Mouse (Mus musculus): ENCODE data around the gene Fcho1. TPM values are rescaled to one million over a fixed set of nuclear protein-coding genes. Genes with fewer than 3 reads are reported as not detected.

Fcho1 gene
- polyA plus RNA-seq, 1 experiment: 20.1 TPM

DNA sequence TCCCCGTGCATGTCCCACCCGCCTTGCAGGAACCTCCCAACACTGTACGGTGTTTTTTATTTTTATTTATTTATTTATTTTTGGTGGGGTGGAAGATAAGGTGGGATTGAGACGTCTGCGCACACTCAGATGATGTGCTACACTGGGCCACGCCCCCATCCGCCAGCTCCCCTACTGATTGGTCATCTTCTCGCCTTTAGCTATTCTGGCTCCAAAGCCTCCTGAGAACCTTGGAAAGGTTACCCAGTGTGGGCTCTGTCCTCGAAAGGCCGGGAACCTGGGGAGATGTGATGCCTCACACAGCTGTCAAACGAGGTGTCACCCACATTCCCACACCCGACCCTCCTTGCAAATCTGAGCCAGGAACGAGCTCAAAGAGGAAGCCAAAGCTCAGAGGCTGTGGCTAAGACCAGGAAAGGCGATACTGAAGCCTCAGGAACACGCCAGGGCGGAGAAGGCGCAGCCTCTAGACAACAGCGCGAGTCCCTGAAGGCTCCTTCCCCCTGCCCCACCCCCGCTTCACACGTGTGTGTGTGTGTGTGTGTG lies 2.8 kb upstream of the Fcho1 start:
- Histone ChIP-seq H3K36me3 (ENCODE audit: control insufficient read depth, insufficient read depth, low read length) (no peaks in the 10 kb centered on the region), H3K27me3 (ENCODE audit: control insufficient read depth, insufficient read depth, low read length) (no peaks in the 10 kb centered on the region), H3K4me3 (ENCODE audit: low read depth, low read length) (peak overlapping the region; percentile 11), H3K27ac (ENCODE audit: insufficient read depth, low read depth, low read length) (no peak overlapping the region), H3K4me1 (ENCODE audit: control insufficient read depth, insufficient read depth, insufficient read length, low read length) (peaks cover 16% of the 10 kb centered on the region)
- 9% methylated on average over 21 of the region's 21 CpGs for WGBS
- TF ChIP-seq POLR2A (IDR thresholded peaks at IDR 0.05; ENCODE audit: low read depth, low read length) (no peak), CTCF (IDR thresholded peaks at IDR 0.05; ENCODE audit: extremely low read depth, insufficient read length, insufficient replicate concordance, low read depth, low read length) (no peak)

DNA sequence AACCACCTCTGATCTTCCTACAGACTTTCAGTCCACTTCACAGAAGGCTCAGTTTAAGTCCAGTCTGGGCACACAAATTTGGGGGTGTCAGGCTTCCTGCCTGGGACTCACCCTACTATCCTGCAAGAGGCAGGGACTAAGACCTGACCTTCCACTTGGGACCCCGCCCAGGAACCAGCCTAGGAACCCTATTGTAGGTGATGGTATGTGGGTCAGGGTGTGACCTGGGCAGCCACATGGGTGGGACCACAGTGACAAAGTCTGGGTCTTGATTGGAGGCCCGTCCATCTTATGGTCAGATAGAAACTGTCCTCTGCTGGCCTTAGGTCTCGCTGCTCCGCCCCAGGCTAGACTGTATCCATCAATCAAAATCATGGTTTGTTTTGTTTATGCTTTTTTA lies 1.1 kb downstream of the Fcho1 start:
- Histone ChIP-seq H3K27ac (ENCODE audit: insufficient read depth, low read depth, low read length) (no peak overlapping the region), H3K4me1 (ENCODE audit: control insufficient read depth, insufficient read depth, insufficient read length, low read length) (peaks cover 16% of the 10 kb centered on the region), H3K27me3 (ENCODE audit: control insufficient read depth, insufficient read depth, low read length) (no peaks in the 10 kb centered on the region), H3K36me3 (ENCODE audit: control insufficient read depth, insufficient read depth, low read length) (no peaks in the 10 kb centered on the region), H3K4me3 (ENCODE audit: low read depth, low read length) (no peak overlapping the region)
- no peak for TF ChIP-seq CTCF (IDR thresholded peaks at IDR 0.05; ENCODE audit: extremely low read depth, insufficient read length, insufficient replicate concordance, low read depth, low read length)
- TF ChIP-seq POLR2A (IDR thresholded peaks at IDR 0.05; ENCODE audit: low read depth, low read length): no peak
- WGBS: 52% methylated on average over 4 of the region's 4 CpGs

DNA sequence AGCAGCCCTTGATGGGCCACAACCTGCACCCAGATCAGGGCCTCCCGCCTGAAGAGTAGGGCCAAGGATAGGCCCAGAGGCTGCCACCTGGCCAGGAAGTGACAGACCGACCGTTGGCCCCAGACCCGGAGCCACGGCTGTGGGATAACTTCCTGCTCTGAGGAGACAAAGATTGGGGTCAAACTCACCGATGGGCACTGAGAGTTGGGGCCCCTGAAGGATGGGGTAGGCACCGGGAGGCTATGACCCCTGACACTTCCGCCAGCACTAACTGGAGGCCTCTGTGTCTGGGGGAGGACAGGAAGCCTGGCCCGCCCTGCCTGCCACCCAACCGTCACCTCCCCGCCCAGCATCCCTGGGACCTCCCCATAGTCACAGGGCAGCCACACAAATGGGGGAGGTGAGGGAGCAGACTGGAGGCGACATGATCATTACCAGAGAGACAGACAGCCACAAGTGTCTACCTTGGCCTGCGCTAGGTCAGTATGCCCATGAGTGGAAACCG lies 2.4 kb downstream of the Fcho1 start:
- peaks cover 18% of the 10 kb centered on the region for H3K4me1 ChIP-seq (ENCODE audit: control insufficient read depth, insufficient read depth, insufficient read length, low read length)
- no peak overlapping the region for H3K27ac ChIP-seq (ENCODE audit: insufficient read depth, low read depth, low read length)
- no peaks in the 10 kb centered on the region for H3K36me3 ChIP-seq (ENCODE audit: control insufficient read depth, insufficient read depth, low read length)
- no peaks in the 10 kb centered on the region for H3K27me3 ChIP-seq (ENCODE audit: control insufficient read depth, insufficient read depth, low read length)
- TF ChIP-seq CTCF (IDR thresholded peaks at IDR 0.05; ENCODE audit: extremely low read depth, insufficient read length, insufficient replicate concordance, low read depth, low read length): no peak
- 55% methylated on average over 14 of the region's 14 CpGs for WGBS
- H3K4me3 ChIP-seq (ENCODE audit: low read depth, low read length): peak overlapping the region; percentile 51

DNA sequence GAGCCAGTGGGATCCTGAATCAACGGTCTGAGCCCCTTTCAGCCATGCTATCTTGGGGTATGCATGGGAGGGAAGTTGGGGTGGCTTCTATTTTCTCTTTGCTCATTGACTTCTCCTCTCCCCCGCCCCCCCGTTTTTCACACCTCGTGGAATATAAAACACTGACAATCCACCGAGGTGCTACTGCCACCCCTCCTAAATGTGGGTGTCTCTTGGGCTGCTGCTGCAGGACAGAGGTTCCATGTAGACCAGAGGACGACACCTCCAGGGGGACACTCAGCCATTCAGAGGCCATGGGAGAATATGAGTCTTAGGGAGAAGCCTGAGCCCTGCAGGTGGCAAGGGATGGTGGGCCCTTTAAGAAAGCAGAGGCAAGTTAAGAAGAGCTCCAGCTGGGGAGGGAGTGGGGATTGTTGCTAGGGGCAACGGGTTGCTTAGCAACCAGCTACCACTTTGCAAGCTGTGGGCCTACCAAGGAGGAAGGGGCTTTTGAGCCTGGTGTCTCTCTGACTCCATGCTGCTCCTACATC lies 5.5 kb downstream of the Fcho1 start:
- no peak overlapping the region for H3K27ac ChIP-seq (ENCODE audit: insufficient read depth, low read depth, low read length)
- WGBS: 65% methylated on average over 7 of the region's 7 CpGs
- no peak overlapping the region for H3K4me3 ChIP-seq (ENCODE audit: low read depth, low read length)
- H3K4me1 ChIP-seq (ENCODE audit: control insufficient read depth, insufficient read depth, insufficient read length, low read length): peaks cover 19% of the 10 kb centered on the region
- H3K27me3 ChIP-seq (ENCODE audit: control insufficient read depth, insufficient read depth, low read length): no peaks in the 10 kb centered on the region
- TF ChIP-seq POLR2A (IDR thresholded peaks at IDR 0.05; ENCODE audit: low read depth, low read length) (no peak), CTCF (IDR thresholded peaks at IDR 0.05; ENCODE audit: extremely low read depth, insufficient read length, insufficient replicate concordance, low read depth, low read length) (no peak)
- no peaks in the 10 kb centered on the region for H3K36me3 ChIP-seq (ENCODE audit: control insufficient read depth, insufficient read depth, low read length)

DNA sequence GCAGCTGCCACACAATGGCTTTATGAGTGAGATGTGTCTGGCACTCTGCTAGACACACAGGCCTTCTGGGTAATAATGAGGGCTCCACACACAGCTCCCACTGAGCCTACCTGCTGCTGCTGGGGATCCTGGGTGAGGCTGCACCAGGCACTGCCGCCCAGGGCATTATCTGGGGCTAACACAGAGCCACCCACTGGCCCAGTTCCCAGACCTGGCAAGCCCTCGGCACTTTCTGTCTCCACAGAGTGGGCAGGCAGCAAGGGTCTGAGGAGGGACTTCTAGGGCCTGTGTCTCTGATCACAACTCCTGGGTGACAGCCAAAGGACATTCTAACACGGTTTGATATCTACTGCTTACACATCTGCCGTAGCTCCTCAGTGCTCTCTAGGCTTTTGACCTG lies 6.3 kb downstream of the Fcho1 start:
- TF ChIP-seq CTCF (IDR thresholded peaks at IDR 0.05; ENCODE audit: extremely low read depth, insufficient read length, insufficient replicate concordance, low read depth, low read length): no peak
- no peak overlapping the region for H3K27ac ChIP-seq (ENCODE audit: insufficient read depth, low read depth, low read length)
- WGBS: 31% methylated on average over 4 of the region's 4 CpGs
- peaks cover 11% of the 10 kb centered on the region; the same call in 1 of the 2 replicates for H3K4me1 ChIP-seq (ENCODE audit: control insufficient read depth, insufficient read depth, insufficient read length, low read length)
- no peaks in the 10 kb centered on the region for H3K36me3 ChIP-seq (ENCODE audit: control insufficient read depth, insufficient read depth, low read length)
- no peak overlapping the region for H3K4me3 ChIP-seq (ENCODE audit: low read depth, low read length)
- no peaks in the 10 kb centered on the region for H3K27me3 ChIP-seq (ENCODE audit: control insufficient read depth, insufficient read depth, low read length)

DNA sequence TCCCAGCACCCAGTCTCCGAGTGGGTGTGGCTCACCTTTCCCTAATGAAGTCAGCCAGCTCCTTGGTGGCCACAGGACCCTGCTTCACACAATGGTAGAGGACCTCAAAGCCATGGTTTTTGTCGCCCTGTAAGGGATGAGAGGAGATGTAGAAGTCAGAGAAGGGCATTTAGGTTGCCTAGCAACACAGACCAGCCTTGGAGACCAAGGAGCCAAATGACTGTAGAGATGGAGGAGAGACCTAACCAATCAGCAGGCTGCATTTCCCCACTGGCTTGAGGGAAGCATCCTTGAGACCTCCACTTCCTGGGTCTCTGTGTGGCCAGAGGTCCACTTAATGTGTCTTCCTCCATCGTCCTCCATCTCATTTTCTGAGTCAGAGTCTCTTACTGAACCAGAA lies 7.3 kb downstream of the Fcho1 start:
- no peaks in the 10 kb centered on the region for H3K27me3 ChIP-seq (ENCODE audit: control insufficient read depth, insufficient read depth, low read length)
- 61% methylated on average over 3 of the region's 3 CpGs for WGBS
- TF ChIP-seq POLR2A (IDR thresholded peaks at IDR 0.05; ENCODE audit: low read depth, low read length) (no peak), CTCF (IDR thresholded peaks at IDR 0.05; ENCODE audit: extremely low read depth, insufficient read length, insufficient replicate concordance, low read depth, low read length) (no peak)
- H3K4me3 ChIP-seq (ENCODE audit: low read depth, low read length): no peak overlapping the region
- peaks cover 8% of the 10 kb centered on the region; the same call in 1 of the 2 replicates for H3K4me1 ChIP-seq (ENCODE audit: control insufficient read depth, insufficient read depth, insufficient read length, low read length)
- no peak overlapping the region for H3K27ac ChIP-seq (ENCODE audit: insufficient read depth, low read depth, low read length)
- no peaks in the 10 kb centered on the region for H3K36me3 ChIP-seq (ENCODE audit: control insufficient read depth, insufficient read depth, low read length)

DNA sequence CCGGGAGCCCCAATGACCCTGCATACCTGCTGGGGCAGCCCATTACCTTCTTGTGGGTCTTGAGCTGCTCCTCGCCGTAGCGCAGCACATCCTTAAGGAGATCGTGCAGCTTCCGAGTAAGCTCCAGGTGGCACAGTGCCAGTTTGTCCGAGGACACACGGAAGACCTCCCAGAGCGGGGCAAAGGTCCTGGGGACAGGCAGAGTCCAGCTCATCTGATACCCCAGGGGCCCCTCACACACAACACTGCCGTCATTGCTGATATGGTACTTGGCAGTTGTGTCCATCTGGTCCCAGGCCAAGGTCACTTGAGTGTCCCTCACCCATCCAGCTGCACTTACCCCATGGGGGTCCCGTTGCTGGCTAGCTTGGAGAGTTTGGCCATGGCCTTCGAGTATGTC lies 8.4 kb downstream of the Fcho1 start:
- 43% methylated on average over 12 of the region's 12 CpGs for whole genome bisulfite sequencing
- Histone ChIP-seq H3K36me3 (ENCODE audit: control insufficient read depth, insufficient read depth, low read length) (no peaks in the 10 kb centered on the region), H3K4me1 (ENCODE audit: control insufficient read depth, insufficient read depth, insufficient read length, low read length) (peaks cover 8% of the 10 kb centered on the region; the same call in 1 of the 2 replicates), H3K4me3 (ENCODE audit: low read depth, low read length) (no peak overlapping the region), H3K27ac (ENCODE audit: insufficient read depth, low read depth, low read length) (no peak overlapping the region), H3K27me3 (ENCODE audit: control insufficient read depth, insufficient read depth, low read length) (no peaks in the 10 kb centered on the region)
- TF ChIP-seq CTCF (IDR thresholded peaks at IDR 0.05; ENCODE audit: extremely low read depth, insufficient read length, insufficient replicate concordance, low read depth, low read length): no peak
- no peak for TF ChIP-seq POLR2A (IDR thresholded peaks at IDR 0.05; ENCODE audit: low read depth, low read length)
